Mouse (Mus musculus) left cerebral cortex, postnatal 14 days (tissue): ENCODE results near the gene Abca2. TPM values are rescaled to one million over a fixed set of nuclear protein-coding genes. Genes with fewer than 3 reads are reported as not detected.
"Not testable (repeated sequence)": the region's sequence is repeated elsewhere in the genome, so short reads cannot be mapped to it uniquely, and the experiment has no call there.

Source experiments
- DNase-seq, 2 experiments: peaks; one replicate each; pipeline ENCODE4 v3.0.0; 2021 to 2022; ENCODE audit warnings: low spot score in 2 of 2, mixed read lengths in 1 of 2
- intact Hi-C: fragments of 180-260 bp; cut with DNase I; formaldehyde crosslinking; loops from one replicate; pipeline ENCODE4 v1.15.1; 2025
- long read RNA-seq, 2 experiments: library from polyadenylated mRNA; stranded (forward); transcript quantifications; one replicate each; pipeline ENCODE4 v2.0.0; 2021
- total RNA-seq, 2 experiments: library from RNA; stranded (reverse); gene quantifications; 2 replicates each; pipeline ENCODE4 v1.2.3; 2021

Gene Abca2
- 100 to 1,000 TPM; 137 to 152 TPM for total RNA-seq
- long read RNA-seq, experiment 1, full-length matches to known transcripts, result 3 of 110 reads
- long read RNA-seq, experiment 1, partial matches to known transcripts, result 100 of 110 reads
- long read RNA-seq, experiment 1, other reads (novel, unspliced or antisense), result 7 of 110 reads
- long read RNA-seq, experiment 2, full-length matches to known transcripts, result 2 of 85 reads
- long read RNA-seq, experiment 2, partial matches to known transcripts, result 70 of 85 reads
- long read RNA-seq, experiment 2, other reads (novel, unspliced or antisense), result 13 of 85 reads

GRCm38 (mm10) chr2:25428442-25429236 lies at the start of gene Abca2:
Gene Abca2, plus strand, starts transcription at chr2:25428703.
- peak; percentile 98 for DNase-seq
- intact Hi-C loops, result loop anchor here (5.0 kb wide), 1 partner anchor 69 kb away; no protein-coding TSS in a partner anchor

DNA sequence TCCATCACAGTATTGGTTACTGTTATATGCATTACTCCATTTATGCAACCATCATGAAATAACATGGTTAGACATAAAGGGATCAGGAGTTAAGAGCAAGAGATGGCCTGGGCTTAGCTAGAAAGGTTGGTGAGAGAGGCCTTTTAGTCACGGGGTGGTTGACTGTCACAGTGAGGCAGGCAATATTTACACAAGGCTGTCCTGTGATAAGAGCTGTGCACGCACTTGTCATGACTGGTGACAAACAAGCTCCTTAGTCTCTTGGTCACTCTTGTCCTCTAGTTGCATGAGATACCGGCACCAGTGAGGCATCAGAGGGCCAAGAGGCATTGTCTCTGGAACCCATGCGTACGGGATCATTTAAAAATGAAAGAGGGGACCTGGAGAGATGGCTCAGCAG lies 44.0 kb upstream of the Abca2 start:
- no peak for DNase-seq
- intact Hi-C loops, result no loop called here

- intact Hi-C loops, result no loop called here
These were observed 37.2 kb upstream of the Abca2 start for GRCm38 (mm10) chr2:25391266-25391665.

GRCm38 (mm10) chr2:25394281-25395221 lies 34.0 kb upstream of the Abca2 start:
- intact Hi-C loops, result no loop called here
- peak in 1 of 2 experiments; percentile 66 for DNase-seq

More at GRCm38 (mm10) chr2:25391266-25391665, 37.2 kb upstream of the Abca2 start:
- no peak for DNase-seq

- no peak for DNase-seq
- intact Hi-C loops, result loop anchor here (2.0 kb wide), 1 partner anchor 19 kb away; no protein-coding TSS in a partner anchor
These were observed 32.5 kb upstream of the Abca2 start, which contains the start of gene Entpd2 for GRCm38 (mm10) chr2:25395721-25396596. Gene Entpd2, plus strand, starts transcription at chr2:25395874.

GRCm38 (mm10) chr2:25396597-25396983 lies 31.9 kb upstream of the Abca2 start:
- intact Hi-C loops, result loop anchor here (2.0 kb wide), 1 partner anchor 20 kb away; no protein-coding TSS in a partner anchor
- DNase-seq, result no peak

- intact Hi-C loops, result loop anchor here (2.0 kb wide), 1 partner anchor 20 kb away; no protein-coding TSS in a partner anchor
- DNase-seq, result no peak
These were observed 31.5 kb upstream of the Abca2 start for GRCm38 (mm10) chr2:25397010-25397409.

DNA sequence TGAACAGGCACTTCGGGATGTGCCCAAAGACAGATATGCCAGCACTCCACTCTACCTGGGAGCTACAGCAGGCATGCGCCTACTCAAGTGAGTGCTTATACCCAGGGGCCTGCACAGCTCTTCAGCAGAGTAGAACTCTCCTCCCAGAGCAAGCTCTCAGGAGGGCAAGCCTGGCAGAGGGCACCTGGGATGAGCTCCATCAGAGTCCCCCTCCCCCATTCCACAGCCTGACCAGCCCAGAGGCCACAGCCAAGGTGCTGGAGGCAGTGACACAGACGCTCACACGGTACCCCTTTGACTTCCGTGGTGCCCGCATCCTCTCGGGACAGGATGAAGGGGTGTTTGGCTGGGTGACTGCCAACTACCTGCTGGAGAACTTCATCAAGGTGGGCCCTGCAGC lies 30.4 kb upstream of the Abca2 start:
- DNase-seq, result no peak
- intact Hi-C loops, result no loop called here

GRCm38 (mm10) chr2:25399051-25399450 lies 29.5 kb upstream of the Abca2 start, which contains the start of gene Npdc1:
Gene Npdc1, plus strand, starts transcription at chr2:25399351.
- intact Hi-C loops, result no loop called here
- no peak for DNase-seq

DNA sequence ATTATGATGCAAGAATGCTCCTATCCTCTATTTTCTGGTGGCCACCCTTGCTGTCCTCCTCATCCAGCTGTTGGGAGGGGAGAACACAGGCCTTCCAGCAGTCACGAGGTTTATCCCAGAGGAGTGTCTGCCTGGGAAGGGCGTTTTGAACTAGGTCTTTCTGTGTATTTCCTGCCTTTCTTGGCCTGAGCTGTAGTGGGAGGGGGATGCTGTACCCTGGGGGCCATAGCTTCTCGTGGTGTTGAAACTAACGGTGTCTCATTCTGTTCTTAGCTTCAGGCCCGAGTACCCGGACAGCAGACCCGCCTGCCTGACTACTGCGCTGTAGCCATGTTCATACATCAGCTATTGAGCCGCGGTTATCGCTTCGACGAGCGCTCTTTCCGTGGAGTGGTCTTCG lies 28.2 kb upstream of the Abca2 start:
- no peak for DNase-seq
- intact Hi-C loops, result no loop called here

DNA sequence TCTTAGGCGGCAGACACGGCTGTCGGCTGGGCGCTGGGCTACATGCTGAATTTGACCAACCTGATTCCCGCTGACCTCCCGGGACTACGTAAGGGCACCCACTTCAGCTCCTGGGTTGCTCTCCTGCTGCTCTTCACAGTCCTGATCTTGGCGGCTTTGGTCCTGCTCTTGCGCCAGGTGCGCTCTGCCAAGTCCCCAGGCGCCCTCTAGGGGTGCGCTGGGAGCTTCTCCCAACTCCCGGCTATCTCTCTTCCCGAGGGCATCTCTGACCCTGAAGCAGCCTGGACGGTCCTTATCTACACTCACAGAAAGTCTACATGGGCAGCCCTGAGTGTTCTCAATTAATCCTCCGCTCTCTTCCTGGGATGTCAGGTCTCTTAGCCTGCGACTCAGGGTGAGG lies 27.7 kb upstream of the Abca2 start:
- intact Hi-C loops, result no loop called here
- peak in 1 of 2 experiments; percentile 59 for DNase-seq

DNA sequence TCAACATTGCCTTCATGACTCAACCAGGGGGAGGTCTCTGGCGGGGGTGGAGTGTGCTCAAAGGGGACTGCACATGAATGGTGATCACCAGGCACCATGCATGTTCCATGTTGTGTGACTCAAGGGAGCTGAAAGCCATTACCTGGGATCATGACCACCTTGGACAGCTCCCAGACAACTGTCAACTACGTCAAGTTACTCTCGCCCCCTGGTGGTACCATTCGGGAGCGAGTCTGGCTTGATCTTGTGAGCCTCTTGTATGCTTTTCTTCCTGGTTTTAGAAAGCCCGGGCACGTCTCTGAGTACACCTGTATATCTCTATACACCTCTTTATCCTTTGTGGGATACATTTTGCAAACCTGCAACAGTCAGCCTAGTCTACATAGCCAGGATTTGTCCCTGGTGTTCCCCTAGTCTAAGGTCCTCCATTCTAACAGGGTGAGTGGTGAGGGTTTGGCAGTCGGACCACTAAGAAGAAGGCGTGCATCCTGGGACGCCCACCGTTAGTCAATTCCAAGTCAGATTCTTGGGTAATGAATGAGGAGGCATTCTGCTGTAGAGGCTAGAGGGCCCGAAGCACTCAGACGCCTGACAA lies 26.0 kb upstream of the Abca2 start:
- intact Hi-C loops, result no loop called here
- DNase-seq, result peak; percentile 76 to 89

DNA sequence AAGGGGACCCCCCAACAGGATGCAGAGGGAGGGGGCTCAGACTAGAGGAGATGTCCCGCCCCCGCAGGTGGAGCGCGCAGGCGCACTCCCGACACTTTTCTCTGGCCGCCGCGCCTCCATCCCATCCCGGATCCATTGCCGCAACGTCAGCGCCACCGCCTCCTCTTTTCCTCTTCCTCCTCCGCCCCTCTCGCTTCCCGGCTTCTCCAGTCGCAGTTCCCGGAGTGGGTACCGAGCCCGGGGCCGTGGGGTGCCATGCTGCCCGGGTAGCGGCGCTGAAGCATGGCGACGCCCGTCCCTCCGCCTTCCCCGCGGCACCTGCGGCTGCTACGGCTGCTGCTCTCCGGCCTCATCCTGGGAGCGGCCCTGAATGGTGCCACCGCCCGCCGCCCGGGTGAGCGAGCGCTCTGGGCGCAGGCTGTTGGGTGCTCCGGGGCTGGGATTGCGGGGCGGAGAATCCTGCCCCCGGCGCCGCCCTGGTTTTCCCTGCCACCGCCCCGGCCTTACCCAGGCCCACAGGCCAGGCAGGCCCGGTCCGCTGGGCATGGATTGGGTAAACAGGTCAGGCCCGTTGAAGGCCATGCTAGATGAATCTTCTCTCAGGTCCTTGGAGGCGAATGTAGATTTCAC lies 25.4 kb upstream of the Abca2 start:
- peak; percentile 92 to 96 for DNase-seq
- intact Hi-C loops, result loop anchor here (1.0 kb wide), 1 partner anchor 24 kb away; no protein-coding TSS in a partner anchor

GRCm38 (mm10) chr2:25403994-25404393 lies 24.5 kb upstream of the Abca2 start:
- no peak for DNase-seq
- intact Hi-C loops, result loop anchor here (1.0 kb wide), 1 partner anchor 23 kb away; no protein-coding TSS in a partner anchor

DNA sequence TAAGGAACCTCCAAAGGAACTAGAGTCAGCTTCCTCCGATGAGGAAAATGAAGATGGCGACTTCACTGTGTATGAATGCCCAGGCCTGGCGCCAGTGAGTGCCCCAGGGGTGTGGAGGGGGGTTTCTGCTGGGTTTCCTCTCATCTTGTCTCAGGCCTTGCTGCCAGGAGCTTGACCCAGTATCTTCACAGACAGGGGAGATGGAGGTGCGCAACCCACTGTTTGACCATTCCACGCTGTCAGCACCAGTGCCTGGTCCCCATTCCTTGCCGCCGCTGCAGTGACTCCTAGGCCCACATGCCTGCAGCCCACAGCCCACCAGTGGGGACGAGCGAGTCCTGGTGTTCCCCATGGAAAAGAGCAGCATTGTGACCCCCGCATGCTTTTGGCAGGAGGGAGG lies 19.6 kb upstream of the Abca2 start:
- DNase-seq, result no peak
- intact Hi-C loops, result no loop called here

DNA sequence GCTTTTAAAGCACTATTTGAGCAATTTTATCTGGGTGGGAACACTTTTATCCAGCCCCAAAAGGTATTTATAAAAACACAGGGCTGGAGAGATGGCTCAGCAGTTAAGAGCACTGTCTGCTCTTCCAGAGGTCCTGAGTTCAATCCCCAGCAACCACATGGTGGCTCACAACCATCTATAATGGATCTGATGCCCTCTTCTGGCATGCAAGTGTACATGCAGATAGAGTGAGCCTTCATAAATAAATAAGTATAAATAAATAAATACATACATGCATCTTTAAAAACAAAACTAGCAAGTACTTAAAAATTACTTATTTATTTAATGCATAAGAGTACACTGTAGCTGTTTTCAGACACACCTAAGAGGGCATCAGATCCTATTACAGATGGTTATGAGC lies 15.1 kb upstream of the Abca2 start:
- DNase-seq, intact Hi-C loops: not testable (repeated sequence)

- intact Hi-C loops, result no loop called here
- DNase-seq, result no peak
These were observed 11.1 kb upstream of the Abca2 start for GRCm38 (mm10) chr2:25417426-25417825.
